Mouse (Mus musculus) liver, embryonic 14.5 days (tissue): Measurements from ENCODE around the gene Cachd1.

ENCODE experiments used
- CTCF ChIP-seq: IDR thresholded peaks from 2 replicates; pipeline ENCODE4 v1.5.1; 2016; ENCODE audit warnings: antibody characterized with exemption, low read depth, control low read depth
- EP300 ChIP-seq: IDR thresholded peaks from 2 replicates; pipeline ENCODE4 v1.6.1; 2016; ENCODE audit warnings: antibody characterized with exemption, low read depth

GRCm38 (mm10) chr4:100998906-100999305, 222.4 kb downstream of the Cachd1 start:
- TF ChIP-seq EP300 (no peak), CTCF (no peak)
